Mouse (Mus musculus) MEL (cell line): Measurements from ENCODE around the gene Vdac1. TPM values are rescaled to one million over a fixed set of nuclear protein-coding genes. Genes with fewer than 3 reads are reported as not detected.

ENCODE experiments used
- DNase-seq: peaks from one replicate; pipeline ENCODE4 v3.0.0; 2011; ENCODE audit warnings: low read depth, low spot score
- H3K27ac ChIP-seq: 2 replicates; pipeline ENCODE4 v1.5.1; 2012; ENCODE audit warnings: low read depth, mild to moderate bottlenecking, control low read depth, low read length, moderate library complexity; ENCODE audit not compliant: control insufficient read depth
- H3K27me3 ChIP-seq, 2 experiments: fragments of 150-350 bp in 1 of 2; sonication (generic) in 1 of 2; 2 replicates each; pipeline ENCODE4 v1.6.1; 2012; ENCODE audit warnings: low read length in 2 of 2, mild to moderate bottlenecking in 2 of 2, improper control_type of control experiment in 1 of 2, moderate library complexity in 1 of 2; ENCODE audit not compliant: insufficient read depth in 2 of 2, control insufficient read depth in 1 of 2
- H3K36me3 ChIP-seq, 2 experiments: 2 replicates each; pipeline ENCODE4 v1.6.1; 2012 to 2014; ENCODE audit warnings: low read length in 2 of 2, improper control_type of control experiment in 1 of 2, inconsistent platforms in 1 of 2, mild to moderate bottlenecking in 1 of 2; ENCODE audit not compliant: insufficient read depth in 2 of 2, control insufficient read depth in 1 of 2
- H3K4me1 ChIP-seq, 2 experiments: fragments of 150-350 bp in 1 of 2; sonication (generic) in 1 of 2; 2 replicates each; pipeline ENCODE4 v1.6.1; 2012; ENCODE audit warnings: low read length in 2 of 2, improper control_type of control experiment in 1 of 2, mild to moderate bottlenecking in 1 of 2; ENCODE audit not compliant: insufficient read depth in 2 of 2, control insufficient read depth in 1 of 2
- H3K4me3 ChIP-seq, 2 experiments: fragments of 150-350 bp in 1 of 2; sonication (generic) in 1 of 2; 2 replicates each; pipeline ENCODE4 v1.5.1; 2012; ENCODE audit warnings: low read depth in 2 of 2, low read length in 2 of 2, mild to moderate bottlenecking in 2 of 2, moderate library complexity in 2 of 2, control low read depth in 1 of 2, improper control_type of control experiment in 1 of 2; ENCODE audit not compliant: control insufficient read depth in 1 of 2, insufficient read depth in 1 of 2
- H3K79me2 ChIP-seq: 2 replicates; pipeline ENCODE4 v1.6.1; 2012; ENCODE audit warnings: mild to moderate bottlenecking, low read length, moderate library complexity; ENCODE audit not compliant: control insufficient read depth, poor library complexity, insufficient read depth
- H3K9ac ChIP-seq: 2 replicates; pipeline ENCODE4 v1.6.1; 2012; ENCODE audit warnings: low read depth, mild to moderate bottlenecking, control low read depth, low read length, moderate library complexity; ENCODE audit not compliant: control insufficient read depth, poor library complexity, severe bottlenecking
- H3K9me3 ChIP-seq: fragments of 150-350 bp; sonication (generic); replicated peaks from 2 replicates; pipeline ENCODE4 v1.6.1; 2012; ENCODE audit warnings: mild to moderate bottlenecking, low read length, improper control_type of control experiment, moderate library complexity; ENCODE audit not compliant: insufficient read depth
- BHLHE40 ChIP-seq: IDR thresholded peaks from 2 replicates; pipeline ENCODE4 v1.6.1; 2012; ENCODE audit warnings: low read depth, mild to moderate bottlenecking, inconsistent platforms, low read length, improper control_type of control experiment, borderline replicate concordance
- CHD1 ChIP-seq: IDR thresholded peaks from 2 replicates; pipeline ENCODE4 v1.6.1; 2012; ENCODE audit warnings: low read depth, mild to moderate bottlenecking, inconsistent platforms, low read length, improper control_type of control experiment
- E2F4 ChIP-seq: IDR thresholded peaks from 2 replicates; pipeline ENCODE4 v1.6.1; 2011; ENCODE audit warnings: low read depth, low read length, improper control_type of control experiment, borderline replicate concordance
- ELF1 ChIP-seq: IDR thresholded peaks from 2 replicates; pipeline ENCODE4 v1.6.1; 2014; ENCODE audit warnings: low read depth, mild to moderate bottlenecking, inconsistent platforms, low read length, improper control_type of control experiment, moderate library complexity
- ETS1 ChIP-seq: IDR thresholded peaks from 2 replicates; pipeline ENCODE4 v1.6.1; 2012; ENCODE audit warnings: low read depth, mild to moderate bottlenecking, inconsistent platforms, low read length, improper control_type of control experiment, moderate library complexity
- GATA1 ChIP-seq: IDR thresholded peaks from 2 replicates; pipeline ENCODE4 v1.6.1; 2011; ENCODE audit warnings: low read depth, low read length, improper control_type of control experiment
- HCFC1 ChIP-seq: IDR thresholded peaks from 2 replicates; pipeline ENCODE4 v1.6.1; 2012; ENCODE audit warnings: low read depth, mild to moderate bottlenecking, inconsistent platforms, low read length, improper control_type of control experiment, moderate library complexity
- JUND ChIP-seq: IDR thresholded peaks from 2 replicates; pipeline ENCODE4 v1.6.1; 2011; ENCODE audit warnings: low read depth, mild to moderate bottlenecking, improper control_type of control experiment, low read length
- KAT2A ChIP-seq: conservative IDR thresholded peaks from 2 replicates; pipeline ENCODE4 v1.6.1; 2012; ENCODE audit warnings: low read depth, low read length, improper control_type of control experiment, inconsistent platforms
- MAX ChIP-seq: IDR thresholded peaks from 2 replicates; pipeline ENCODE4 v1.6.1; 2011; ENCODE audit warnings: low read length, improper control_type of control experiment
- MAZ ChIP-seq: IDR thresholded peaks from 2 replicates; pipeline ENCODE4 v1.6.1; 2012; ENCODE audit warnings: low read depth, mild to moderate bottlenecking, inconsistent platforms, low read length, improper control_type of control experiment
- MXI1 ChIP-seq: IDR thresholded peaks from 2 replicates; pipeline ENCODE4 v1.6.1; 2011; ENCODE audit warnings: mild to moderate bottlenecking, low read depth, low read length, improper control_type of control experiment
- MYB ChIP-seq: IDR thresholded peaks from 2 replicates; pipeline ENCODE4 v1.6.1; 2011; ENCODE audit warnings: mild to moderate bottlenecking, low read depth, low read length, improper control_type of control experiment
- MYC ChIP-seq: IDR thresholded peaks from 2 replicates; pipeline ENCODE4 v1.6.1; 2011; ENCODE audit warnings: low read depth, mild to moderate bottlenecking, low read length, improper control_type of control experiment, moderate library complexity
- NELFE ChIP-seq: IDR thresholded peaks from 2 replicates; pipeline ENCODE4 v1.6.1; 2011; ENCODE audit warnings: low read depth, low read length, improper control_type of control experiment
- NRF1 ChIP-seq: IDR thresholded peaks from 2 replicates; pipeline ENCODE4 v1.6.1; 2014; ENCODE audit warnings: low read depth, mild to moderate bottlenecking, inconsistent platforms, low read length, improper control_type of control experiment, moderate library complexity; ENCODE audit not compliant: poor library complexity, insufficient read depth, severe bottlenecking
- POLR2A ChIP-seq, 2 experiments: IDR thresholded peaks; 2 replicates each; pipeline ENCODE4 v1.6.1; 2011 to 2012; ENCODE audit warnings: low read length in 2 of 2, mild to moderate bottlenecking in 2 of 2, control low read depth in 1 of 2, improper control_type of control experiment in 1 of 2, low read depth in 1 of 2, moderate library complexity in 1 of 2; ENCODE audit not compliant: control insufficient read depth in 1 of 2, insufficient read depth in 1 of 2, poor library complexity in 1 of 2
- POLR2AphosphoS2 ChIP-seq: IDR thresholded peaks from 2 replicates; pipeline ENCODE4 v1.6.1; 2011; ENCODE audit warnings: low read length, improper control_type of control experiment
- POLR2AphosphoS5 ChIP-seq: IDR thresholded peaks from 2 replicates; pipeline ENCODE4 v1.6.1; 2012; ENCODE audit warnings: low read depth, borderline replicate concordance, mild to moderate bottlenecking, inconsistent platforms, low read length, moderate library complexity, mixed read lengths
- RCOR1 ChIP-seq: IDR thresholded peaks from 2 replicates; pipeline ENCODE4 v1.6.1; 2012; ENCODE audit warnings: low read depth, mild to moderate bottlenecking, inconsistent platforms, low read length, improper control_type of control experiment
- SIN3A ChIP-seq: IDR thresholded peaks from 2 replicates; pipeline ENCODE4 v1.6.1; 2012; ENCODE audit warnings: low read length, improper control_type of control experiment, inconsistent platforms
- TBP ChIP-seq: IDR thresholded peaks from 2 replicates; pipeline ENCODE4 v1.8.0; 2011; ENCODE audit warnings: low read depth, low read length, improper control_type of control experiment
- TCF12 ChIP-seq: IDR thresholded peaks from 2 replicates; pipeline ENCODE4 v1.6.1; 2014; ENCODE audit warnings: low read depth, mild to moderate bottlenecking, inconsistent platforms, low read length, improper control_type of control experiment, moderate library complexity
- UBTF ChIP-seq: IDR thresholded peaks from 2 replicates; pipeline ENCODE4 v1.6.1; 2012; ENCODE audit warnings: low read depth, mild to moderate bottlenecking, inconsistent platforms, low read length, improper control_type of control experiment, moderate library complexity, borderline replicate concordance; ENCODE audit not compliant: insufficient read depth
- USF1 ChIP-seq: IDR thresholded peaks from 2 replicates; pipeline ENCODE4 v1.6.1; 2014; ENCODE audit warnings: low read depth, mild to moderate bottlenecking, inconsistent platforms, low read length, improper control_type of control experiment, moderate library complexity
- ZMIZ1 ChIP-seq: IDR thresholded peaks from 2 replicates; pipeline ENCODE4 v1.6.1; 2012; ENCODE audit warnings: low read depth, mild to moderate bottlenecking, inconsistent platforms, low read length, improper control_type of control experiment, moderate library complexity
- ZNF384 ChIP-seq: IDR thresholded peaks from 2 replicates; pipeline ENCODE4 v1.6.1; 2012; ENCODE audit warnings: low read depth, mild to moderate bottlenecking, inconsistent platforms, low read length, improper control_type of control experiment
- polyA plus RNA-seq, 2 experiments: library from polyadenylated mRNA; stranded (reverse) in 1 of 2; unstranded in 1 of 2; fragments of >175 nt in 1 of 2; fragments of >200 nt in 1 of 2; gene quantifications; 2 replicates each; pipeline versions ENCODE4 v1.2.1 to v1.2.4; 2012; ENCODE audit warnings: low replicate concordance in 2 of 2, low read depth in 1 of 2; ENCODE audit not compliant: insufficient read length in 2 of 2, insufficient read depth in 1 of 2, missing spikeins in 1 of 2
- total RNA-seq: library from RNA; depleted of rRNA; stranded (reverse); fragments of 300-350 nt; gene quantifications from 2 replicates; pipeline ENCODE4 v1.2.3, GENCODE M21; 2012

Vdac1 gene
- total and polyA plus RNA-seq, 3 experiments, result 257 to 389 (median 381) TPM

GRCm38 (mm10) chr11:52395343-52395742, 34.7 kb downstream of the Vdac1 start (continued):
- TF ChIP-seq BHLHE40 (no peak), ELF1 (no peak), ZMIZ1 (no peak), USF1 (no peak; the same call in 1 of the 2 replicates), ETS1 (no peak), CHD1 (no peak), MYB (no peak), POLR2A (IDR thresholded peaks at IDR 0.05; ENCODE audit: control insufficient read depth in 1 of 2, insufficient read depth in 1 of 2, low read depth in 1 of 2, low read length in 2 of 2, poor library complexity in 1 of 2) (no peak), GATA1 (no peak), JUND (no peak), KAT2A (0 out of 2 replicates have a peak, but pooled peaks have one; percentile 4), POLR2AphosphoS5 (no peak)
- TF ChIP-seq, all 39 proteins: peak for 11

- Histone ChIP-seq H3K27me3 (no peaks in the 10 kb centered on the region), H3K9ac (peak within 1 kb of the TSS; percentile 94), H3K27ac (peak within 1 kb of the TSS; percentile 60), H3K36me3 (peaks cover 0 to 10% of the 10 kb centered on the region in 2 experiments; a peak in 3 of 4 replicates), H3K79me2 (peaks cover 39% of the 10 kb centered on the region), H3K4me1 (peaks cover 0 to 3% of the 10 kb centered on the region in 2 experiments; a peak in 2 of 4 replicates), H3K9me3 (no peaks in the 10 kb centered on the region), H3K4me3 (peak within 1 kb of the TSS; percentile 88 to 90)
- TF ChIP-seq ELF1 (0 out of 2 replicates have a peak, but pooled peaks have one; percentile 47), TBP (peak; percentile 73), POLR2A (IDR thresholded peaks at IDR 0.05; ENCODE audit: control insufficient read depth in 1 of 2, insufficient read depth in 1 of 2, low read depth in 1 of 2, low read length in 2 of 2, poor library complexity in 1 of 2) (peak; percentile 97 to 99), ETS1 (peak; percentile 54; the same call in 1 of the 2 replicates), MAZ (peak; percentile 74; the same call in 1 of the 2 replicates), BHLHE40 (no peak), MYB (no peak), KAT2A (peak; percentile 60; the same call in 1 of the 2 replicates), POLR2AphosphoS2 (peak; percentile 94), MAX (no peak; the same call in 1 of the 2 replicates), SIN3A (peak; percentile 88), ZMIZ1 (peak; percentile 94; the same call in 1 of the 2 replicates), MYC (peak; percentile 69), NRF1 (peak; percentile 81), POLR2AphosphoS5 (no peak), ZNF384 (peak; percentile 98), MXI1 (peak; percentile 93), JUND (no peak; the same call in 1 of the 2 replicates), NELFE (peak; percentile 97), UBTF (0 out of 2 replicates have a peak, but pooled peaks have one; percentile 50), HCFC1 (peak; percentile 89), TCF12 (peak; percentile 57), USF1 (no peak), RCOR1 (0 out of 2 replicates have a peak, but pooled peaks have one; percentile 15), E2F4 (0 out of 2 replicates have a peak, but pooled peaks have one; percentile 24)
- peak; percentile 99 for DNase-seq
Observed at GRCm38 (mm10) chr11:52395940-52396596, 35.4 kb downstream of the Vdac1 start, which contains the start of gene 9530068E07Rik. TSS of gene 9530068E07Rik (plus strand) at chr11:52396428.
